Mouse (Mus musculus) small intestine, adult 10 weeks (tissue): ENCODE data around the gene Vmn1r166. TPM values are rescaled to one million over a fixed set of nuclear protein-coding genes. Genes with fewer than 3 reads are reported as not detected.

Source experiments
- polyA plus RNA-seq: library from polyadenylated mRNA; stranded (reverse); fragments of 350-450 nt; fragmentation: Illumina TruSeq; extraction: RNeasy Lipid Tissue Mini Kit (QIAGEN cat#74804); gene quantifications from one replicate; pipeline ENCODE4 v1.2.3, GENCODE M21; 2014; ENCODE audit warnings: low replicate concordance

The Vmn1r166 gene
- not detected for polyA plus RNA-seq

GRCm38 (mm10) chr7:23251582-23251981, at the start of gene Vmn1r166:
Vmn1r166 (minus strand) TSS chr7:23251682.

GRCm38 (mm10) chr7:23300892-23301291, 49.4 kb upstream of the Vmn1r166 start, which contains the start of gene Nlrp4e:
Nlrp4e (plus strand) TSS chr7:23301192.

GRCm38 (mm10) chr7:23278800-23279199, 27.3 kb upstream of the Vmn1r166 start, which contains the start of gene Gm6902:
Gm6902 (minus strand) TSS chr7:23278900.

GRCm38 (mm10) chr7:23217032-23217431, 34.5 kb downstream of the Vmn1r166 start, which contains the start of gene Vmn1r165:
Vmn1r165 (plus strand) TSS chr7:23217332.

Other genes with a start within 250 kb of the Vmn1r166 start
- not detected for gene Gm4216, start 231.8 kb downstream of the Vmn1r166 start, polyA plus RNA-seq
- not detected for gene Vmn1r163, start 196.1 kb downstream of the Vmn1r166 start, polyA plus RNA-seq
- not detected for gene Gm8720, start 184.2 kb downstream of the Vmn1r166 start, polyA plus RNA-seq
- gene Gm10662, start 107.2 kb downstream of the Vmn1r166 start, polyA plus RNA-seq, result not detected
- not detected for gene Vmn1r165, start 34.4 kb downstream of the Vmn1r166 start, polyA plus RNA-seq
- not detected for gene Gm6902, start 27.2 kb upstream of the Vmn1r166 start, polyA plus RNA-seq
- not detected for gene Nlrp4e, start 49.5 kb upstream of the Vmn1r166 start, polyA plus RNA-seq
- gene Nlrp5, start 134.2 kb upstream of the Vmn1r166 start, polyA plus RNA-seq, result not detected